Mouse (Mus musculus) frontal cortex, adult (tissue): ENCODE measurements around the gene Gucy2d.

Experiments
- ATAC-seq: cut with Nextera tagmentation; 2 replicates; pipeline ENCODE4 v1.9.2; 2017; ENCODE audit warnings: mild to moderate bottlenecking, moderate library complexity, mixed read lengths; ENCODE audit not compliant: low TSS enrichment

The Gucy2d gene

GRCm38 (mm10) chr7:98439956-98440466, at the start of gene Gucy2d:
TSS of gene Gucy2d (plus strand) at chr7:98440416.
- ATAC-seq: no peak

GRCm38 (mm10) chr7:98390486-98390885, 49.7 kb upstream of the Gucy2d start:
- no peak for ATAC-seq

GRCm38 (mm10) chr7:98391351-98391936, 48.8 kb upstream of the Gucy2d start:
- peak; percentile 76 for ATAC-seq

- ATAC-seq: no peak
These were observed 47.6 kb upstream of the Gucy2d start for GRCm38 (mm10) chr7:98392466-98393201.

GRCm38 (mm10) chr7:98402582-98403574, 37.3 kb upstream of the Gucy2d start:
- no peak for ATAC-seq

GRCm38 (mm10) chr7:98403996-98404395, 36.2 kb upstream of the Gucy2d start:
- ATAC-seq: no peak

GRCm38 (mm10) chr7:98407615-98408014, 32.6 kb upstream of the Gucy2d start:
- no peak for ATAC-seq

- no peak for ATAC-seq
These were observed 27.1 kb upstream of the Gucy2d start for GRCm38 (mm10) chr7:98413115-98413514.

- no peak for ATAC-seq
These were observed 24.7 kb upstream of the Gucy2d start for GRCm38 (mm10) chr7:98415550-98415949.

- ATAC-seq: no peak
These were observed 24.2 kb upstream of the Gucy2d start for GRCm38 (mm10) chr7:98416020-98416419.

- ATAC-seq: peak; percentile 96
These were observed 22.0 kb upstream of the Gucy2d start for GRCm38 (mm10) chr7:98418031-98418805.

GRCm38 (mm10) chr7:98419366-98419765, 20.9 kb upstream of the Gucy2d start:
- no peak for ATAC-seq

GRCm38 (mm10) chr7:98423546-98423945, 16.7 kb upstream of the Gucy2d start:
- no peak for ATAC-seq

GRCm38 (mm10) chr7:98424396-98424795, 15.8 kb upstream of the Gucy2d start:
- ATAC-seq: no peak

- no peak for ATAC-seq
These were observed 14.7 kb upstream of the Gucy2d start for GRCm38 (mm10) chr7:98425551-98425950.

GRCm38 (mm10) chr7:98426641-98427040, 13.6 kb upstream of the Gucy2d start:
- 0 out of 2 replicates have a peak, but pooled peaks have one; percentile 44 for ATAC-seq

GRCm38 (mm10) chr7:98427115-98427835, 12.9 kb upstream of the Gucy2d start:
- no peak for ATAC-seq

- no peak for ATAC-seq
These were observed 10.6 kb upstream of the Gucy2d start for GRCm38 (mm10) chr7:98429579-98429978.

- peak; percentile 86 for ATAC-seq
These were observed 9.4 kb upstream of the Gucy2d start for GRCm38 (mm10) chr7:98430785-98431184.

GRCm38 (mm10) chr7:98437629-98438028, 2.6 kb upstream of the Gucy2d start:
- no peak for ATAC-seq

GRCm38 (mm10) chr7:98446873-98447272, 6.7 kb downstream of the Gucy2d start:
- no peak for ATAC-seq
